Mouse (Mus musculus) forebrain, embryonic 12.5 days (tissue): Measurements from ENCODE around the gene Mras. TPM values are rescaled to one million over a fixed set of nuclear protein-coding genes. Genes with fewer than 3 reads are reported as not detected.
A peak's percentile ranks its signal among the peaks of the same experiment; 100 is the strongest.

Source experiments
- ATAC-seq: fragments of 200-750 bp; cut with Nextera tagmentation; 2 replicates; pipeline ENCODE4 v1.8.0; 2017; ENCODE audit warnings: moderate TSS enrichment; ENCODE audit not compliant: low FRiP score
- H3K27ac ChIP-seq: fragments of 300-500 bp; sonication (generic); 2 replicates; pipeline ENCODE4 v1.5.1; 2016; ENCODE audit warnings: mild to moderate bottlenecking
- H3K27me3 ChIP-seq: fragments of 300-500 bp; sonication (generic); 2 replicates; pipeline ENCODE4 v1.6.1; 2016; ENCODE audit warnings: mild to moderate bottlenecking
- H3K36me3 ChIP-seq: fragments of 300-500 bp; sonication (generic); replicated peaks from 2 replicates; pipeline ENCODE4 v1.6.1; 2016; ENCODE audit warnings: mild to moderate bottlenecking
- H3K4me1 ChIP-seq: fragments of 300-500 bp; sonication (generic); 2 replicates; pipeline ENCODE4 v1.6.1; 2016
- H3K4me2 ChIP-seq: fragments of 300-500 bp; sonication (generic); 2 replicates; pipeline ENCODE4 v1.6.1; 2016; ENCODE audit warnings: mild to moderate bottlenecking, moderate library complexity
- H3K4me3 ChIP-seq: fragments of 300-500 bp; sonication (generic); replicated peaks from 2 replicates; pipeline ENCODE4 v1.5.1; 2016; ENCODE audit warnings: mild to moderate bottlenecking
- H3K9ac ChIP-seq: fragments of 300-500 bp; sonication (generic); 2 replicates; pipeline ENCODE4 v1.6.1; 2016; ENCODE audit warnings: mild to moderate bottlenecking
- H3K9me3 ChIP-seq: fragments of 300-500 bp; sonication (generic); 2 replicates; pipeline ENCODE4 v1.6.1; 2016
- WGBS: fragments of 180-500 bp; shearing (Covaris S2); methylation state at CpG from one replicate; pipeline ENCODE4 v1.1.7; 2016; 5-methylcytosine and 5-hydroxymethylcytosine counted together
- polyA plus RNA-seq: library from polyadenylated mRNA; unstranded; fragments of >200 nt; fragmentation: Nextera tagmentation; extraction: Ambion mirVana; gene quantifications from 2 replicates; pipeline ENCODE4 v1.2.1, GENCODE M21; 2016

Gene Mras
- polyA plus RNA-seq, 1 experiment from 2014 or later, result 23.8 TPM

DNA sequence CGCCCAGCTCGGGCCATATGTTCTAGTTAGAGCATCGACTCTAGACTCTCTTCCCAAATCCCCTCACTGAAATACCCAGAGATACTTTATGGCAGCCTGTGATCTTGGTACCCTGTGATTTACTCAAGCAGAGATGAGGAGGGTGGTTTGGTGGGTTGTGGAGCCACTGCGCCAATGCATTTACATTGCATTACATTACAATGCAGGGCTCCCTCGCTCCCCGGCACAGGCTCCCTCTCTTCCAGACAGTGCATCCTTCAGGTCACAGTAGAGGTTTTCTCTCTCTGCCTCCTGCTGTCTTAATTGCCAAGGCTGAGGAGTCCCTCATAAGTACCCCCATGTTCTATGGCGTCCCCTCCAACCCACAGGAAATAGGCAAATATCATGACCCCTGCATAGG lies 68.8 kb downstream of the Mras start:
- Histone ChIP-seq H3K9me3 (no peaks in the 10 kb centered on the region), H3K36me3 (no peaks in the 10 kb centered on the region), H3K9ac (no peak overlapping the region), H3K4me2 (no peak overlapping the region), H3K27me3 (no peaks in the 10 kb centered on the region; the same call in 1 of the 2 replicates), H3K27ac (no peak overlapping the region), H3K4me3 (no peak overlapping the region), H3K4me1 (no peaks in the 10 kb centered on the region)
- WGBS, result 81% methylated on average over 7 of the region's 7 CpGs
- ATAC-seq, result no peak

GRCm38 (mm10) chr9:99365906-99366305 lies 71.3 kb downstream of the Mras start:
- WGBS, result 76% methylated on average over 3 of the region's 3 CpGs
- H3K9me3 ChIP-seq, result no peaks in the 10 kb centered on the region
- no peak overlapping the region for H3K4me3 ChIP-seq
- no peak overlapping the region for H3K4me2 ChIP-seq
- H3K4me1 ChIP-seq, result no peaks in the 10 kb centered on the region
- H3K27ac ChIP-seq, result no peak overlapping the region
- no peak for ATAC-seq
- H3K27me3 ChIP-seq, result no peaks in the 10 kb centered on the region; the same call in 1 of the 2 replicates
- no peak overlapping the region for H3K9ac ChIP-seq
- H3K36me3 ChIP-seq, result no peaks in the 10 kb centered on the region

DNA sequence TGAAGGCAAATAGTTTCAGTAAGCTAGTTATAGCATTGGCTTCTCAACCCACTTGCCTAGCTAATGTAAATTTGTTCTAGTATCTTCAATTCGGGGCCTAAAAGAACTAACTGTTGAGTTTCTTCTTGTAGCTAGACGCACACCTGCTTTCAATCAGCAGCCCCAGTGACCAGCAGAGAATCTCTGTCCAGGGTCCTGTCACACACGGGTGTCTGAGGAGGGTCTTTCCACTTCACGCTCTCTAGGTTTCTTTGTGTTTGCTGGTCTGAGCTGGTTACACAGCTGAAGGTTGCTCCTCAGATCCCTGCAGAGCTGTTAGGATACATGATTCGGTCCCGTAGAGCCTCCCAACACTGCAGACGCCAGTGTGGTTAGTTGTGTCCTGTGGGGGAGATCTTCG lies 74.1 kb downstream of the Mras start:
- no peak overlapping the region for H3K4me2 ChIP-seq
- 75% methylated on average over 8 of the region's 8 CpGs for WGBS

GRCm38 (mm10) chr9:99361946-99362345 lies 75.2 kb downstream of the Mras start:
- 87% methylated on average over 9 of the region's 9 CpGs for WGBS
- no peak for ATAC-seq
- H3K27ac ChIP-seq, result no peak overlapping the region
- no peaks in the 10 kb centered on the region for H3K9me3 ChIP-seq
- H3K9ac ChIP-seq, result no peak overlapping the region
- H3K4me1 ChIP-seq, result peaks cover 14% of the 10 kb centered on the region
- no peak overlapping the region for H3K4me2 ChIP-seq
- H3K4me3 ChIP-seq, result no peak overlapping the region
- peaks cover 34% of the 10 kb centered on the region for H3K27me3 ChIP-seq
- H3K36me3 ChIP-seq, result no peaks in the 10 kb centered on the region

More for the DNA sequence above, 74.1 kb downstream of the Mras start:
- ATAC-seq, result no peak
- H3K27me3 ChIP-seq, result peaks cover 23% of the 10 kb centered on the region
- H3K4me3 ChIP-seq, result no peak overlapping the region
- H3K27ac ChIP-seq, result no peak overlapping the region
- no peaks in the 10 kb centered on the region for H3K9me3 ChIP-seq
- no peak overlapping the region for H3K9ac ChIP-seq
- no peaks in the 10 kb centered on the region for H3K36me3 ChIP-seq
- H3K4me1 ChIP-seq, result peaks cover 5% of the 10 kb centered on the region

- 91% methylated on average over 15 of the region's 15 CpGs for WGBS
- Histone ChIP-seq H3K27ac (no peak overlapping the region), H3K4me2 (no peak overlapping the region), H3K4me1 (peaks cover 14% of the 10 kb centered on the region), H3K9ac (no peak overlapping the region), H3K4me3 (no peak overlapping the region), H3K27me3 (peaks cover 55% of the 10 kb centered on the region), H3K36me3 (no peaks in the 10 kb centered on the region), H3K9me3 (no peaks in the 10 kb centered on the region)
- ATAC-seq, result no peak
Measured at GRCm38 (mm10) chr9:99359012-99359411, 78.2 kb downstream of the Mras start.

DNA sequence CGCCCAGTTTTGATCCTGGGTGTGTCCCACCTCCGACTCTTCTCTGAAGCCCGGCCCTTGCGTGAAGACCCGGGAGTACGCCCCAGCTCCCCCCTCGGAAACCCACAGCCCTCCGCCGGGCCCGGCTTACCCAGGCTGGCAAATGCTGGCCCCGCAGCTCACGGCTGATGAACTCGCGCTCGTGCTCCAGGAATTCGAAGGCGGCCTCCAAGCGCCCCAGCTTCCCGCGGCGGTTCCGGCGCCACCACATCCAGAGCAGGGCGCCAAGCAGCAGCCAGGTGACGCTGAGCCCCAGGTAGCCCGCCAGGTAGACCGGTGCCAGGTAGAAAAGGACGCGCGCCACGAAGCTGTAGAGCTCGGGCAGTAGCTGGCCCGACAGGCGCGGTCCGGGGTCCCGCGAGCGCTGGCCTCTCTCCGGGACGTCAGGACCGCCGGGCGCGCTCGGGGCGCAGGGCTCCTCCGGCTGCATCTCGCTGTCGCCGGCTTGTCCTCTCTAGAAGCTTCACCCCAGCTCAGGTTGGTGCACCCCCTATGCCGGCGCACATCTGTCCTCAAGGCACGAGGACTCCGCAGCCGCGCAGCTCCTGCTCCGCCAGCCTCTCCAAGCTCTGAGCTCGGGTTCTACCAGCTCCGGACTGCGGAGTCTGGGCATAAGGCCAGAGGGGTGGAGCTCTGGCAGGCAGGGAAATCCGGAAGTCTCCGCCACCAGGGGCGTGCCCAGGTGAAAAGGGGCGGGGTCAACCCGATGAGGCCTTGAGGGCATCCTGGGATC lies 79.1 kb downstream of the Mras start, which contains the start of gene Esyt3:
TSS of gene Esyt3 (minus strand) at position 637 of the 772 bp plus-strand sequence.
- H3K4me1 ChIP-seq, result peaks cover 14% of the 10 kb centered on the region
- H3K27ac ChIP-seq, result no peak within 1 kb of the TSS
- peak within 1 kb of the TSS; percentile 80 for H3K4me2 ChIP-seq
- H3K9me3 ChIP-seq, result no peaks in the 10 kb centered on the region
- H3K9ac ChIP-seq, result peak within 1 kb of the TSS; percentile 42; the same call in 1 of the 2 replicates
- peak within 1 kb of the TSS; percentile 44 for H3K4me3 ChIP-seq
- WGBS, result under 1% methylated on average over 66 of the region's 66 CpGs
- H3K27me3 ChIP-seq, result peaks cover 55% of the 10 kb centered on the region
- peak; percentile 74 for ATAC-seq
- H3K36me3 ChIP-seq, result no peaks in the 10 kb centered on the region

DNA sequence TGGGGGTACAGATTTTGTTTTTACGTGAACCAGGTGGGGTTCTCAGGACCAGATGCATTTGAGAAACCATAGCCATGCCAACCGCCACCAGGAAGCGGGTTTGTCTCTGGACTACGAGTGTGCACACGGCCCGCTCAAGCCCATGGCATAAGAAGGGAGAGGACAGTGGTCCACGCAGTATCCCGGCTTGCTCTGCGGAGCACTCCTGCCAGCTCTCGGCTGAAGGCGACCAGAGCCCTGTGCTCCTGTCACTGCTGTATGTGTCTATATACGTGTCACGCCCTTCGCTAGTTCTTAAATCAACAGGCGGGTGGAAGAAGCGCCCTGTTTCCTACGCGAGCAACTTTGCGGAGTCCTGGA lies 79.6 kb downstream of the Mras start:
- no peak overlapping the region for H3K27ac ChIP-seq
- peaks cover 55% of the 10 kb centered on the region for H3K27me3 ChIP-seq
- WGBS, result 4% methylated on average over 19 of the region's 19 CpGs
- no peaks in the 10 kb centered on the region for H3K9me3 ChIP-seq
- H3K4me3 ChIP-seq, result peak overlapping the region; percentile 44
- ATAC-seq, result no peak
- H3K36me3 ChIP-seq, result no peaks in the 10 kb centered on the region
- peak overlapping the region; percentile 42; the same call in 1 of the 2 replicates for H3K9ac ChIP-seq
- H3K4me1 ChIP-seq, result peaks cover 14% of the 10 kb centered on the region
- peak overlapping the region; percentile 80 for H3K4me2 ChIP-seq

GRCm38 (mm10) chr9:99355971-99356370 lies 81.2 kb downstream of the Mras start:
- Histone ChIP-seq H3K4me1 (peaks cover 14% of the 10 kb centered on the region), H3K9me3 (no peaks in the 10 kb centered on the region), H3K27ac (no peak overlapping the region), H3K4me2 (no peak overlapping the region), H3K9ac (no peak overlapping the region), H3K36me3 (no peaks in the 10 kb centered on the region), H3K27me3 (peaks cover 55% of the 10 kb centered on the region), H3K4me3 (no peak overlapping the region)
- no peak for ATAC-seq
- 16% methylated on average over 5 of the region's 5 CpGs for WGBS

DNA sequence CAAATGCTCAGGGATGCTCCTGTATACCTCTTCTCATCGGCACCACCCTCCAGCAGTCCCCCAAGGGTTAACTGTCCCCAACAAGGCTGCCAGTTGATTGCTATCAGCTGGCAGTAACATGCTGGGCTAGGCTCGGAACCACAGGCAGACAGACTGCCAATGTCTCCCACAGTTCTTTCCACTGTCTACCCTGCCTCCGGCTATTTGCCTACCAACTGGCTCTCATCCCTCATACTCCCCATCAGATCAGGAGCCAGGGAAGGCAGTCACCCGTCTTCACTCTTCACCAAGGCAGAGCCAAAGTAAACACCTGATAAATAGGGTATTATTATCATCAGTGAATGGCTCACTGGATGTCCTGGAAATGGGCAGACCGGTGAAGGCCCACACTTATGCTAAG lies 82.4 kb downstream of the Mras start:
- Histone ChIP-seq H3K4me3 (no peak overlapping the region), H3K36me3 (no peaks in the 10 kb centered on the region), H3K9me3 (no peaks in the 10 kb centered on the region), H3K27ac (no peak overlapping the region), H3K9ac (no peak overlapping the region), H3K27me3 (peaks cover 47% of the 10 kb centered on the region), H3K4me1 (peaks cover 14% of the 10 kb centered on the region), H3K4me2 (no peak overlapping the region)
- ATAC-seq, result no peak
- 79% methylated on average over 5 of the region's 5 CpGs for WGBS

GRCm38 (mm10) chr9:99353390-99353789 lies 83.8 kb downstream of the Mras start:
- no peaks in the 10 kb centered on the region for H3K9me3 ChIP-seq
- ATAC-seq, result no peak
- H3K27ac ChIP-seq, result no peak overlapping the region
- WGBS, result 70% methylated on average over 6 of the region's 6 CpGs
- no peak overlapping the region for H3K9ac ChIP-seq
- no peak overlapping the region for H3K4me3 ChIP-seq
- no peak overlapping the region for H3K4me2 ChIP-seq
- H3K27me3 ChIP-seq, result peaks cover 35% of the 10 kb centered on the region
- no peaks in the 10 kb centered on the region for H3K36me3 ChIP-seq
- peaks cover 12% of the 10 kb centered on the region for H3K4me1 ChIP-seq

DNA sequence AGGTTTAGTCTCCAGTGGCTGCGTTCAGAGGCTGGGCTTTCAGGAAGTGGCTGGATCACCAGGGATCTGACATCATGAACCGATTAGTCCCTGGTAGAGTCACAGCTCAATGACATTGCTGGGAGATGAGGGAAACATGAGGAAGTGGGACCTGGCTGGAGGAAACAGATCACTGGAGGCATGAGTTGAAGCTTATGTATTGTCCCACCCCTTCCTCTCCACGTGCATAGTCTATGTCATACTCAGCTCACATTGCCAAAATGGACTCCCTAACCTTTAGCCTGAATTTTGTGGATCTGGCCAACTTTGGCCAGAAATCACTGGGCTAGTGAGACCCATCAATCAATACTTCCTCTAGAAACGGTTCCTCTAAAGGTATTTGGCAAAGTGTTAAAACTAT lies 84.2 kb downstream of the Mras start:
- Histone ChIP-seq H3K9me3 (no peaks in the 10 kb centered on the region), H3K4me3 (no peak overlapping the region), H3K4me1 (peaks cover 8% of the 10 kb centered on the region), H3K36me3 (no peaks in the 10 kb centered on the region), H3K27ac (no peak overlapping the region), H3K27me3 (peaks cover 31% of the 10 kb centered on the region), H3K4me2 (no peak overlapping the region), H3K9ac (no peak overlapping the region)
- no peak for ATAC-seq
- WGBS, result 77% methylated on average over 4 of the region's 4 CpGs

- 53% methylated on average over 4 of the region's 4 CpGs for WGBS
- Histone ChIP-seq H3K4me1 (peaks cover 2% of the 10 kb centered on the region; the same call in 1 of the 2 replicates), H3K27me3 (no peaks in the 10 kb centered on the region; the same call in 1 of the 2 replicates), H3K4me2 (no peak overlapping the region), H3K27ac (no peak overlapping the region), H3K9ac (no peak overlapping the region), H3K4me3 (no peak overlapping the region), H3K36me3 (no peaks in the 10 kb centered on the region), H3K9me3 (no peaks in the 10 kb centered on the region)
- ATAC-seq, result no peak
Measured at GRCm38 (mm10) chr9:99345351-99345792, 91.8 kb downstream of the Mras start.

GRCm38 (mm10) chr9:99341600-99341999 lies 95.6 kb downstream of the Mras start:
- Histone ChIP-seq H3K4me2 (no peak overlapping the region), H3K4me1 (peaks cover 2% of the 10 kb centered on the region; the same call in 1 of the 2 replicates), H3K27ac (no peak overlapping the region), H3K27me3 (no peaks in the 10 kb centered on the region), H3K9ac (no peak overlapping the region), H3K9me3 (no peaks in the 10 kb centered on the region), H3K4me3 (no peak overlapping the region), H3K36me3 (no peaks in the 10 kb centered on the region)
- 85% methylated on average over 3 of the region's 3 CpGs for WGBS
- ATAC-seq, result no peak
